Mouse (Mus musculus): ENCODE measurements at regions not wholly inside any gene's neighbourhood (a gene's known extent, or its start where the extent isn't known, plus 50 kb on each side); places are given as distances from the start of the nearest gene placed in this dataset.
"Not testable (repeated sequence)": the region's sequence is repeated elsewhere in the genome, so short reads cannot be mapped to it uniquely, and the experiment has no call there.

DNA sequence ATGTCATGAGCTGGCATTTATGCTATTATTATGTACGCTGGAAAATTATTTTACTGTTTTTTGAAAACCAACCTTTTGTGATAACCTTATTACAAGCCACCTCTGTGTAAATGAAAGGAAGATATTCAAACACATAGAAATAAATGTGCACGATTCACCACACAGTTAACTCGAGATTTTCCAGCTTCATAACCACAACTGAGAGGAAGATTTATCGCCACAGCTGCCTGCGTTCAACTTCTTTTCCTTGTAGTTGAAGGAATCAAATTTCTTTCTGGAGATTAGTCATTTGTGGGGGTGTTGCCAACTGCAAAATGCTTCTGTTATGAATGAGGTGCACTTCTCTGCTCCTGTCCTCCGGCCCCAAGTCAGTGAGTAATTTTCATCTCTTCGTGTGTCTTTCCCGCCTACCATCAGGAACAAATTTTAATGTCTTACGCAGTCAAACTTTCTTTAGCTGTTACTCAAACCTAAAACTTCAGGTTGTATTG lies 62.2 kb upstream of the Olfr1324 start:
- not testable (repeated sequence) for H3K27ac ChIP-seq (ENCODE audit: low read depth, low read length); H3K9ac ChIP-seq (replicated peaks; ENCODE audit: low read depth, low read length); H3K4me3 ChIP-seq (ENCODE audit: low read depth, low read length); H3K4me1 ChIP-seq (ENCODE audit: control insufficient read depth, insufficient read depth, low read length); ATAC-seq (ENCODE audit: low read depth); H3K9me3 ChIP-seq (ENCODE audit: control insufficient read depth, low read length); H3K36me3 ChIP-seq (ENCODE audit: control insufficient read depth, insufficient read depth, low read length); H3K27me3 ChIP-seq (ENCODE audit: control insufficient read depth, insufficient read depth, low read length); H3K4me2 ChIP-seq (ENCODE audit: low read depth, low read length)
- WGBS, result 81% methylated on average over 9 of the region's 9 CpGs

Data from neural tube, embryonic 14.5 days (tissue).